Mouse (Mus musculus): ENCODE results near the gene Zfp444.

Zfp444 gene

GRCm38 (mm10) chr7:6156901-6157472 lies 15.0 kb upstream of the Zfp444 start:
- in situ Hi-C loops (cut with MboI; ENCODE audit: unreplicated experiment in 2 of 2): loop anchor here (10.0 to 25.0 kb wide), 6 partner anchors 128 to 1142 kb away; partner anchors contain the start of genes Zfp667 (in 2 of the 2), 4632433K11Rik (in 1 of the 2), Fiz1 (in 1 of the 2) and Gm44973 (in 1 of the 2)

DNA sequence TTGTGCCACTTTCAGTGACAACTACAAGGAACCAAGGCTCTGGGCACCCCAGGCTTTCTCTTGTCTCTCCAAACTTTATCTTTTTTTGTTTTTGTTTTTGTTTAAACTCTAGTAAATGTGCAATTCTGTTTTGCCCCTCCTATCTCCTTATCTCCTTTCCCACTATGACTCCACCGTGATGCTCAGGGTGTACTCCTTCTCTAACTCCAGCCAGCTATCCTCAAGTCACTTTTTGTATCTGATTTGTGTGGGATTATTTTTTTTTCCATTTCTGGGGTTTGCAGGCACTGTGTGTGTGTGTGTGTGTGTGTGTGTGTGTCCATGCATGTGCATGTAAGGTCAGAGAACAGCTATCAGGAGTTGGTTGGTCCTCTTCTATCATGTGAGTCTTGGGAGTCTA lies 14.5 kb upstream of the Zfp444 start:
- in situ Hi-C loops (cut with MboI; ENCODE audit: unreplicated experiment in 2 of 2): loop anchor here (10.0 to 25.0 kb wide), 6 partner anchors 127 to 1143 kb away; partner anchors contain the start of genes Zfp667 (in 2 of the 2), 4632433K11Rik (in 1 of the 2), Fiz1 (in 1 of the 2) and Gm44973 (in 1 of the 2)

- in situ Hi-C loops (cut with MboI; ENCODE audit: unreplicated experiment in 2 of 2): loop anchor here (10.0 to 25.0 kb wide), 6 partner anchors 125 to 1145 kb away; partner anchors contain the start of genes Zfp667 (in 2 of the 2), 4632433K11Rik (in 1 of the 2), Fiz1 (in 1 of the 2) and Gm44973 (in 1 of the 2)
Measured at GRCm38 (mm10) chr7:6159604-6160003, 12.4 kb upstream of the Zfp444 start.

- in situ Hi-C loops (cut with MboI; ENCODE audit: unreplicated experiment in 2 of 2): loop anchor here in 1 of 2 experiments (25.0 kb wide), 1 partner anchor 1126 kb away; the partner anchor contains the start of gene Gm45844
Measured at GRCm38 (mm10) chr7:6161541-6161940, 10.5 kb upstream of the Zfp444 start.

DNA sequence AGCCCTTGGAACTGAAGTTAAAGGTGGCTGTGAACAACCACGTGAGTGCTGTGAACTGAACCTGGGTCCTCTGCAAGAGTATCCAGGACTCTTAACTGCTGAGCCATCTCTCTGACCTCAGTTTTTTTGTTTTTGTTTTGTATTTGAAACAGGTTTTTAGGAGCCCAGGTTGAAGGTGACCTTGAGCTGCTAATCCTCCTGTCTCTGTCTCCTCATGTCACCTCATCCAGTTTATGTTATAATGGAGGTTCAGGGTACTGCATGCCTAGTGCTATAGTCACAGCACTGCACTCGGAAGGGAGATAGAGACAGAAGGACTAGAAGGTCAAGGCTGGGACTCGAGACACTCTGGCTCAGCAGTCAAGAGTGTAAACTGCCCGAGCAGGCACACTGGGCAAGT lies 9.9 kb upstream of the Zfp444 start:
- in situ Hi-C loops (cut with MboI; ENCODE audit: unreplicated experiment in 2 of 2): loop anchor here in 1 of 2 experiments (25.0 kb wide), 1 partner anchor 1125 kb away; the partner anchor contains the start of gene Gm45844

GRCm38 (mm10) chr7:6164671-6165070 lies 7.4 kb upstream of the Zfp444 start:
- in situ Hi-C loops (cut with MboI; ENCODE audit: unreplicated experiment in 2 of 2): loop anchor here in 1 of 2 experiments (25.0 kb wide), 1 partner anchor 1123 kb away; the partner anchor contains the start of gene Gm45844

DNA sequence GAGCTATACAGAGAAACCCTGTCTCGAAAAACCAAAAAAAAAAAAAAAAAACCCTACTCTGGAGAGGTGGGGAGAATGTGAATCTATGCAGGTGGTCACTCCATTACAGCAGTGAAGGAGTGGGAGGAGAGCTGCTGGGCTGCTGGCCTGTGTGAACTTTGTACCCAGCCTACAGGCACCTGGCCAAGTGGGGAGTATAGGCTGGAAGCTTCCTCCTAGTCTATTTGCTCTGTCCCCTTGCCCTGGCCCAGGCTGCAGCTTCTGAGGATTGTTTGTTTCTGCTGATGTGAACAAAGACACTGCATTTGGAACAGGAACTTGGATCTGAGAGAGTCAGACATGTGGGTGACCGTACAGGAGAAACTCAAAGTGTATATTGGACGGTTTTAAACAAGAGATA lies 2.6 kb upstream of the Zfp444 start:
- in situ Hi-C loops (cut with MboI; ENCODE audit: unreplicated experiment in 2 of 2): loop anchor here in 1 of 2 experiments (25.0 kb wide), 1 partner anchor 1118 kb away; the partner anchor contains the start of gene Gm45844

- in situ Hi-C loops (cut with MboI; ENCODE audit: unreplicated experiment in 2 of 2): loop anchor here (10.0 to 25.0 kb wide), 2 partner anchors 1117 to 1376 kb away; partner anchors contain the start of genes Gm45844 (in 1 of the 2) and Rpl28 (in 1 of the 2)
Measured at GRCm38 (mm10) chr7:6170391-6170790, 1.6 kb upstream of the Zfp444 start.

GRCm38 (mm10) chr7:6170871-6171270 lies 1.2 kb upstream of the Zfp444 start:
- in situ Hi-C loops (cut with MboI; ENCODE audit: unreplicated experiment in 2 of 2): loop anchor here (10.0 to 25.0 kb wide), 2 partner anchors 1116 to 1376 kb away; partner anchors contain the start of genes Gm45844 (in 1 of the 2) and Rpl28 (in 1 of the 2)

GRCm38 (mm10) chr7:6171444-6172005 lies 501 bp upstream of the Zfp444 start:
- in situ Hi-C loops (cut with MboI; ENCODE audit: unreplicated experiment in 2 of 2): loop anchor here (10.0 to 25.0 kb wide), 2 partner anchors 1116 to 1377 kb away; partner anchors contain the start of genes Gm45844 (in 1 of the 2) and Rpl28 (in 1 of the 2)

DNA sequence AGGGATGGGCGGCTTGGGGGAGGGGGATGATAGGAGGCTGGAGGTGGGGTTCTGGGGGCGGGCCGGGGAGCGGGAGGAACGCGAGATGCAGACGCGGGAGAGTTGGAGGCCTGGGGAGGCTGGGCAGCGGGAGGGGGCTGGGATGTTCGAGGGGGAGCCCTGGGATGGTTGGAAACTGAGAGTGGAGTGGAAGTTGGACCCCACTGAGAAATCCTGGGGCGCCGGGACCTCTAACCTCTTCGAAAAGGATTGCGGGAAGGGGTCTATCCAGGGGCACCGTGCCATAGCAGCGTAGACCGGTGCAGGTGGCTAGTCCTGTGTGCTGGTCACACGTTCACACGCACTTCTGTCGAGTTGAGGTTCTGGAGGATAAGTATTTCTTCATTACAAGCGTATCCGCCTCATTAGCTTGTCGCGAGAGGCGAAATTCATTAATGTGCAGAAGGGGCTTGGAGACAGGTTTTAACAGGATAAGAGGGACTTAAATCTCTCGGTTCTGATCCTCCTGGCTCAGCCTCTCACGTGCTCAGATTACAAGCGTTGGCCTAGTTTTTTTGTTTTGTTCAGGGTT lies 733 bp downstream of the Zfp444 start:
- in situ Hi-C loops (cut with MboI; ENCODE audit: unreplicated experiment in 2 of 2): loop anchor here (10.0 to 25.0 kb wide), 2 partner anchors 1115 to 1378 kb away; partner anchors contain the start of genes Gm45844 (in 1 of the 2) and Rpl28 (in 1 of the 2)

GRCm38 (mm10) chr7:6173872-6174271 lies 1.8 kb downstream of the Zfp444 start:
- in situ Hi-C loops (cut with MboI; ENCODE audit: unreplicated experiment in 2 of 2): loop anchor here (10.0 to 25.0 kb wide), 2 partner anchors 1113 to 1379 kb away; partner anchors contain the start of genes Gm45844 (in 1 of the 2) and Rpl28 (in 1 of the 2)

- in situ Hi-C loops (cut with MboI; ENCODE audit: unreplicated experiment in 2 of 2): loop anchor here (10.0 to 25.0 kb wide), 2 partner anchors 1113 to 1380 kb away; partner anchors contain the start of genes Gm45844 (in 1 of the 2) and Rpl28 (in 1 of the 2)
Measured at GRCm38 (mm10) chr7:6174365-6174987, 2.5 kb downstream of the Zfp444 start.

DNA sequence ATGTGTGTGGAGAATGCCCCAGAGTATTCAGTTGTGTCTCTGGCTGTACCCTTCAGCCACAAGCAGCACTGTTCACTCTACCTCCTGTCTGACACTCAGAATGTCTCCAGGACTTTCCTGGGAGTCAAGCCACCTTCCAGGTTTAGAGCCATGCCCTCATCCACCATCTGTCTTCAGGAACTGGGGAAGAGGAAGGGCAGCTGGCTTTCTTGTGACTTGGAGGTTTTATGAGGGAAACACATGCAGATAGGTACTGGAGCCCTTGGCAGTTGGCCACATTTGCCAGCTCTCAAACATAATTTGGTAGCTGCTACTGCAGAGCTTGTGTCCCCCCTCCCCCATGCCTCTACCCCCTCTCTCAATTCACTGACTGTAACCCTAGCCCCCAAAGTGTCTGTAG lies 7.0 kb downstream of the Zfp444 start:
- in situ Hi-C loops (cut with MboI; ENCODE audit: unreplicated experiment in 2 of 2): loop anchor here in 1 of 2 experiments (10.0 kb wide), 1 partner anchor 1384 kb away; the partner anchor contains the start of gene Rpl28

GRCm38 (mm10) chr7:6182882-6183281 lies 10.9 kb downstream of the Zfp444 start:
- in situ Hi-C loops (cut with MboI; ENCODE audit: unreplicated experiment in 2 of 2): no loop called here

DNA sequence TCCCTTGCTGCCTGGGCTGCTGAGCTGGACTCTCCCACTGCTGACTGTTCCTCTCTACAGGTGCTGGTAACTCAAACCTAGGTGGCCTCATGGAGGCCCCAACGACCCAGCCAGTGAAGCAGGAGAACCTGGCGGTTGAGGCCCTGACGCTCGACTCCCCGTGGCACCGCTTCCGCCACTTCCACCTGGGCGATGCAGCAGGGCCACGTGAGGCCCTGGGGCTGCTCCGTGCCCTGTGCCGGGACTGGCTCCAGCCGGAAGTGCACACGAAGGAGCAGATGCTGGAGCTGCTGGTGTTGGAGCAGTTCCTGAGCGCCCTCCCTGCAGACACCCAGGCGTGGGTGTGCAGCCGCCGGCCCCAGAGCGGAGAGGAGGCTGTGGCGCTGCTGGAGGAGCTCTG lies 11.8 kb downstream of the Zfp444 start:
- in situ Hi-C loops (cut with MboI; ENCODE audit: unreplicated experiment in 2 of 2): no loop called here

DNA sequence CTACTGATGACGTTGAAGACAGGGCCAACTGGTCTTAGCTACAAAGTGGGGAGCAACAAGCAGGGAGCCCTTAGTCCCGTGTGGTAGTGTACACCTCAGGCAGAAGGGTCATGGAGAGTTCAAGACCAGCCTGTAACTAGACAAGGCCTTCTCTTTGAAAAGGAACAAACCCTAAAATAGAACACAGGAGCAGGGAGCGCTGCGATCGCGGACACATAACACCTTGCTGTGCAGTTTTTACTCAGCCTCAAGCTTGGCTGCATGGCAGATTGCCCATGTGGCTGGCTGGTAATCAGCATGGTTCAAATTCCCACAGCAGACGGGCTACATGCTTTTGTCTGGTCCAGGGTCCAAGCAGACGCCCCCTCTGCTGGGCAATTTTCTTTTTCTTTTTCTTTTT lies 12.5 kb downstream of the Zfp444 start:
- in situ Hi-C loops (cut with MboI; ENCODE audit: unreplicated experiment in 2 of 2): no loop called here

GRCm38 (mm10) chr7:6185391-6185790 lies 13.4 kb downstream of the Zfp444 start:
- in situ Hi-C loops (cut with MboI; ENCODE audit: unreplicated experiment in 2 of 2): no loop called here

- in situ Hi-C loops (cut with MboI; ENCODE audit: unreplicated experiment in 2 of 2): no loop called here
Measured at GRCm38 (mm10) chr7:6186176-6186575, 14.2 kb downstream of the Zfp444 start.

- in situ Hi-C loops (cut with MboI; ENCODE audit: unreplicated experiment in 2 of 2): no loop called here
Measured at GRCm38 (mm10) chr7:6186756-6187155, 14.7 kb downstream of the Zfp444 start.

Data from v-Abl transformed pro-B cells (cell line).